Mouse (Mus musculus): ENCODE results near the gene Gm42372. TPM values are rescaled to one million over a fixed set of nuclear protein-coding genes. Genes with fewer than 3 reads are reported as not detected.

Gene Gm42372
- polyA plus RNA-seq, 1 experiment: 1.1 TPM

- H3K9me3 ChIP-seq (replicated peaks; ENCODE audit: control insufficient read depth, insufficient read depth, low read length, poor library complexity, severe bottlenecking): no peaks in the 10 kb centered on the region
- TF ChIP-seq EP300 (IDR thresholded peaks at IDR 0.05; ENCODE audit: insufficient read depth, low read depth, low read length) (no peak), CTCF (IDR thresholded peaks at IDR 0.05; ENCODE audit: low read depth, low read length) (no peak), POLR2A (IDR thresholded peaks at IDR 0.05; ENCODE audit: insufficient read depth, low read length) (no peak)
- no peaks in the 10 kb centered on the region for H3K27me3 ChIP-seq (ENCODE audit: control insufficient read depth, insufficient read depth, low read length, poor library complexity, severe bottlenecking)
- no peaks in the 10 kb centered on the region for H3K4me1 ChIP-seq (ENCODE audit: control insufficient read depth, insufficient read depth, low read length)
- no peaks in the 10 kb centered on the region for H3K36me3 ChIP-seq (ENCODE audit: control insufficient read depth, insufficient read depth, low read length, poor library complexity, severe bottlenecking)
- no peak overlapping the region for H3K9ac ChIP-seq (ENCODE audit: low read depth, poor library complexity, severe bottlenecking)
- H3K27ac ChIP-seq (ENCODE audit: insufficient read depth, low read length): no peak overlapping the region
- no peak overlapping the region for H3K4me3 ChIP-seq (ENCODE audit: low read depth, low read length)
Observed at GRCm38 (mm10) chr7:16976298-16976697, 6.6 kb upstream of the Gm42372 start.

DNA sequence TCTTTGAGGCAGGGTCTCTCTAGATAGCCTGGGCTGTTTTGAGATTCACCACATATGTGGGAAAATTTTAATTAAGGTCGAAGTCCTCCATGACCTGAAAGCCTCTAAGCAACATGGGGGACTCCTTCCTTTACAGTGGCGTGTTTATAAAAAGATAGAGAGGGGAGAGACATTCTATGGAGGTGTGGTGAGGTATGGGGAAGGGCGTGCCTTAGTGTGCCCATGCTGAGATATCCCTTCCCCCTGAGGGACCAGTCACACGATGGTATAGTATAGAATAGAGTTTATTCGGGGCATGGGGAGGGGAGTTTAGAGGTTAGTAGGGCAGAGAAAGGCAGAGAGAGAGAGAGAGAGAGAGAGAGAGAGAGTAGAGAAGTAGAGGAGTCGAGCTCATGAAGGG is 4.7 kb upstream of the Gm42372 start:
- Histone ChIP-seq H3K36me3 (ENCODE audit: control insufficient read depth, insufficient read depth, low read length, poor library complexity, severe bottlenecking) (no peaks in the 10 kb centered on the region), H3K4me1 (ENCODE audit: control insufficient read depth, insufficient read depth, low read length) (no peaks in the 10 kb centered on the region), H3K4me3 (ENCODE audit: low read depth, low read length) (no peak overlapping the region), H3K9me3 (replicated peaks; ENCODE audit: control insufficient read depth, insufficient read depth, low read length, poor library complexity, severe bottlenecking) (no peaks in the 10 kb centered on the region), H3K9ac (ENCODE audit: low read depth, poor library complexity, severe bottlenecking) (no peak overlapping the region), H3K27ac (ENCODE audit: insufficient read depth, low read length) (no peak overlapping the region), H3K27me3 (ENCODE audit: control insufficient read depth, insufficient read depth, low read length, poor library complexity, severe bottlenecking) (no peaks in the 10 kb centered on the region)
- TF ChIP-seq EP300 (IDR thresholded peaks at IDR 0.05; ENCODE audit: insufficient read depth, low read depth, low read length): no peak
- TF ChIP-seq CTCF (IDR thresholded peaks at IDR 0.05; ENCODE audit: low read depth, low read length): no peak
- no peak for TF ChIP-seq POLR2A (IDR thresholded peaks at IDR 0.05; ENCODE audit: insufficient read depth, low read length)

DNA sequence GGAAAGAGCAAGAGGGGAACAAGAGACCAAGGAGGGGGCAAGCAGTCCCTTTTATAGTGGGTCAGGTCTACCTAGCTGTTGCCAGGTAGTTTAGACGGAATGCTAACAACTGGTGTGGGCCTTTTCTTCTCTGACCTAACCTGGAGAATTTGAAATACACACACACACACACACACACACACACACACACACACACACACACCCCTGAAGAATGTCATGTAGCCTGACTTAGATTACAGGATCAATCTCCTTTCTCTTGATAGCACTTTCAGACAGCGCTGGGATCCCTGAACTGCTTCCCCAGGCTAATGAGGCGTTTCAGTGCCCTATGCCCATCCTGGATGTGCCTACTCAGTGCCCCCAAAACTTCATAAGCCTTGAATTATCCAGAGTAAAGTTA is 4.3 kb upstream of the Gm42372 start:
- Histone ChIP-seq H3K27me3 (ENCODE audit: control insufficient read depth, insufficient read depth, low read length, poor library complexity, severe bottlenecking) (no peaks in the 10 kb centered on the region), H3K4me3 (ENCODE audit: low read depth, low read length) (no peak overlapping the region), H3K9ac (ENCODE audit: low read depth, poor library complexity, severe bottlenecking) (no peak overlapping the region), H3K36me3 (ENCODE audit: control insufficient read depth, insufficient read depth, low read length, poor library complexity, severe bottlenecking) (no peaks in the 10 kb centered on the region), H3K4me1 (ENCODE audit: control insufficient read depth, insufficient read depth, low read length) (no peaks in the 10 kb centered on the region), H3K9me3 (replicated peaks; ENCODE audit: control insufficient read depth, insufficient read depth, low read length, poor library complexity, severe bottlenecking) (no peaks in the 10 kb centered on the region), H3K27ac (ENCODE audit: insufficient read depth, low read length) (no peak overlapping the region)
- no peak for TF ChIP-seq EP300 (IDR thresholded peaks at IDR 0.05; ENCODE audit: insufficient read depth, low read depth, low read length)
- no peak for TF ChIP-seq CTCF (IDR thresholded peaks at IDR 0.05; ENCODE audit: low read depth, low read length)
- no peak for TF ChIP-seq POLR2A (IDR thresholded peaks at IDR 0.05; ENCODE audit: insufficient read depth, low read length)

GRCm38 (mm10) chr7:16980348-16980747 is 2.5 kb upstream of the Gm42372 start:
- Histone ChIP-seq H3K4me3 (ENCODE audit: low read depth, low read length) (peak overlapping the region; percentile 56), H3K27ac (ENCODE audit: insufficient read depth, low read length) (no peak overlapping the region), H3K9ac (ENCODE audit: low read depth, poor library complexity, severe bottlenecking) (peak overlapping the region; percentile 2; the same call in 1 of the 2 replicates), H3K27me3 (ENCODE audit: control insufficient read depth, insufficient read depth, low read length, poor library complexity, severe bottlenecking) (no peaks in the 10 kb centered on the region), H3K4me1 (ENCODE audit: control insufficient read depth, insufficient read depth, low read length) (no peaks in the 10 kb centered on the region), H3K9me3 (replicated peaks; ENCODE audit: control insufficient read depth, insufficient read depth, low read length, poor library complexity, severe bottlenecking) (no peaks in the 10 kb centered on the region), H3K36me3 (ENCODE audit: control insufficient read depth, insufficient read depth, low read length, poor library complexity, severe bottlenecking) (no peaks in the 10 kb centered on the region)
- no peak for TF ChIP-seq EP300 (IDR thresholded peaks at IDR 0.05; ENCODE audit: insufficient read depth, low read depth, low read length)
- TF ChIP-seq POLR2A (IDR thresholded peaks at IDR 0.05; ENCODE audit: insufficient read depth, low read length): no peak
- TF ChIP-seq CTCF (IDR thresholded peaks at IDR 0.05; ENCODE audit: low read depth, low read length): no peak

DNA sequence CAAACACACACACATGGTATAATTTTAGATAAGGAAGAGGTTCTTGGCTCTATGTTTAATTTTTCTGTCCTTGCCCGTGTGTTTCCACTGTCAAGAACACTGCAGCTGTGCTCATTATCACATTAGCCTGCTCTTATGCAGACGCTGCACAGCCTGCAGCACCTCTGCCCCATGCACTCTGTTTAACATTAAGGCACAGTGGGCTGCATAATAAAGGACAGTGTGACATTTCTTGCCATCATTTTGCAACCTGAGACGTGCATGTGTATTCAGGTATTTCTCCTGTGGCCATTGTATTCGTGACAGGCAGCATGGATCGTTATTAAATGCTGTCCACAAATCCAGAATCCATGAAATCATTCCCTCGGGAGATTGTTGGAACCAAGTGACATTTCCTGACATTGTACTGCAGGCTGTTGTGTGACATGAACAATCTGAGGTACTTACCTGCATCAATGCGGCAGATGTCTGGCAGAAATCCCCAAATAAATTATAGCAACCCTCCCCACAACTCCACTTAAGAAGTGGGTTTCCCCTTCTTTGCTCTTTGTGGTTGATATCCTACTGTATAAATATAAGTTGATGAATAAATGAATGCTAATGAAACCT is 4.8 kb downstream of the Gm42372 start:
- TF ChIP-seq POLR2A (IDR thresholded peaks at IDR 0.05; ENCODE audit: insufficient read depth, low read length): no peak
- no peak for TF ChIP-seq CTCF (IDR thresholded peaks at IDR 0.05; ENCODE audit: low read depth, low read length)
- no peak for TF ChIP-seq EP300 (IDR thresholded peaks at IDR 0.05; ENCODE audit: insufficient read depth, low read depth, low read length)
- no peak overlapping the region for H3K4me3 ChIP-seq (ENCODE audit: low read depth, low read length)
- H3K9me3 ChIP-seq (replicated peaks; ENCODE audit: control insufficient read depth, insufficient read depth, low read length, poor library complexity, severe bottlenecking): no peaks in the 10 kb centered on the region
- no peak overlapping the region for H3K27ac ChIP-seq (ENCODE audit: insufficient read depth, low read length)
- peaks cover 3% of the 10 kb centered on the region for H3K4me1 ChIP-seq (ENCODE audit: control insufficient read depth, insufficient read depth, low read length)
- no peaks in the 10 kb centered on the region for H3K36me3 ChIP-seq (ENCODE audit: control insufficient read depth, insufficient read depth, low read length, poor library complexity, severe bottlenecking)
- H3K9ac ChIP-seq (ENCODE audit: low read depth, poor library complexity, severe bottlenecking): no peak overlapping the region
- no peaks in the 10 kb centered on the region for H3K27me3 ChIP-seq (ENCODE audit: control insufficient read depth, insufficient read depth, low read length, poor library complexity, severe bottlenecking)

DNA sequence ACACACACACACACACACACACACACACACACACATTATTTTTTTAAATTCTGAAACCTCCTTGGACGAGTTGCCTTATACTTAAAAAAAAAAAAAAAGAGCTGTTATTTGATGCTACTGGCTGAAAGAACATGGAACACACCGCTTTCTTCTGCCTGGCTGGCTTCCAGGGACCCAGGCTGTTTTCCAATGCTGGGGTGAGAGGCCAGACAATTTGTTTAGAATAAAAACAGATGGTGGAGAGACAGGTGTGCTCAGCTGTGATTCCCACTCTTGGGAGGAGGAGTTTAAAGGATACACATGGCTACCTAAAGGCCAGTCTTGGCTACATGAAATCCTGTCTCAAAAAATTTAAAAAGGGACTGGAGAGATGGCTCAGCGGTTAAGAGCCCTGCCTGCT is 5.5 kb downstream of the Gm42372 start:
- Histone ChIP-seq H3K9me3 (replicated peaks; ENCODE audit: control insufficient read depth, insufficient read depth, low read length, poor library complexity, severe bottlenecking) (no peaks in the 10 kb centered on the region), H3K9ac (ENCODE audit: low read depth, poor library complexity, severe bottlenecking) (no peak overlapping the region), H3K27ac (ENCODE audit: insufficient read depth, low read length) (no peak overlapping the region), H3K36me3 (ENCODE audit: control insufficient read depth, insufficient read depth, low read length, poor library complexity, severe bottlenecking) (no peaks in the 10 kb centered on the region), H3K4me1 (ENCODE audit: control insufficient read depth, insufficient read depth, low read length) (peaks cover 3% of the 10 kb centered on the region), H3K4me3 (ENCODE audit: low read depth, low read length) (no peak overlapping the region), H3K27me3 (ENCODE audit: control insufficient read depth, insufficient read depth, low read length, poor library complexity, severe bottlenecking) (no peaks in the 10 kb centered on the region)
- TF ChIP-seq POLR2A (IDR thresholded peaks at IDR 0.05; ENCODE audit: insufficient read depth, low read length): no peak
- no peak for TF ChIP-seq EP300 (IDR thresholded peaks at IDR 0.05; ENCODE audit: insufficient read depth, low read depth, low read length)
- no peak for TF ChIP-seq CTCF (IDR thresholded peaks at IDR 0.05; ENCODE audit: low read depth, low read length)
